Mouse (Mus musculus): ENCODE measurements around the gene Nhsl2.

GRCm38 (mm10) chrX:102121321-102121720, 272.1 kb downstream of the Nhsl2 start:
- TF ChIP-seq POLR2A (IDR thresholded peaks at IDR 0.05; ENCODE audit: low read depth, low read length): no peak
- no peak for TF ChIP-seq CTCF (IDR thresholded peaks at IDR 0.05; ENCODE audit: extremely low read depth, insufficient read length, insufficient replicate concordance, low read depth, low read length)

Measured in small intestine, adult 2 months (tissue).